Mouse (Mus musculus) ZHBTc4 (cell line): Measurements from ENCODE around the gene 1190007I07Rik.
"Not testable (repeated sequence)": the region's sequence is repeated elsewhere in the genome, so short reads cannot be mapped to it uniquely, and the experiment has no call there.

ENCODE experiments used
- DNase-seq: peaks from one replicate; pipeline ENCODE4 v3.0.0-alpha.2; 2011; ENCODE audit warnings: low read depth, low spot score

The 1190007I07Rik gene

DNA sequence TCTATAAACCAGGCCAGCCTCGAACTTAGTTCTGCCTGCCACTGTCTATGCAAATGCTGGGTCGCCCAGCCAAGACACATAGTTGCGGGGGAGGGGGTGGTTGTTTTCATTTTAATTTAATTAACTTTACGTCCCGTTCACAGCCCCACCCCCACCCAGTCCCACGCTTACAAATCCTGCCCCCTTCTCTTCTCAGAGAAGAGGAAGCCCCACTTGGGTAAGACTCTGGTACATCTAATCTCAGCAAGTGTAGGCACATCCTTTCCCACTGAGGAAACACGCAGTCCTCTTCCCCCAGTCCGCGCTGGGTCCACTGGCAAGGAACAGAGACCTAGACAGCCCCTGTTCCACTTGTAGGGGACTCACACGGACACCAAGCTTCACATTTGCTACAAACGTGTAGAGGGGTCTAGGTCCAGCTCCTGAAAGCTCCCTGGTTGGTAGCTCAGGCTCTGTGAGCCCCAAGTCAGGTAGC, 6.1 kb upstream of the 1190007I07Rik start:
- peak; percentile 59 for DNase-seq

DNA sequence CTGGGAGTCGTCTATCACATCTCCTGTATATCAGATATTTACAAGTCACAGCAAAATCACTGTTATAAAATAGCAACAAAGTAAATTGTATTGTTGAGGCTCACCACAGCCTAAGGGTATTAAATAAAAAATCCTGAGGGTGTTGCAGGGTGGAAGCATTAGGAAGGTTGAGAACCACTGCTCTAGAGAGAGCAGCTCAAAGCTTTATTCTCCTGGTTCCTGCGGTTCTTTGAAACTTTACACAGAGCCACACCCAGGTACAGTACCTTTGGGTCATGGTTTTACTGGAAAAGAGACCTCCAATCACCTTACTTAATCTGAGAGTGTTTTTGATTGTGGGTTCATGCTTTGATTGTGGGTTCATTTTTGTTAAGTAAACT, 515 bp upstream of the 1190007I07Rik start:
- not testable (repeated sequence) for DNase-seq

DNA sequence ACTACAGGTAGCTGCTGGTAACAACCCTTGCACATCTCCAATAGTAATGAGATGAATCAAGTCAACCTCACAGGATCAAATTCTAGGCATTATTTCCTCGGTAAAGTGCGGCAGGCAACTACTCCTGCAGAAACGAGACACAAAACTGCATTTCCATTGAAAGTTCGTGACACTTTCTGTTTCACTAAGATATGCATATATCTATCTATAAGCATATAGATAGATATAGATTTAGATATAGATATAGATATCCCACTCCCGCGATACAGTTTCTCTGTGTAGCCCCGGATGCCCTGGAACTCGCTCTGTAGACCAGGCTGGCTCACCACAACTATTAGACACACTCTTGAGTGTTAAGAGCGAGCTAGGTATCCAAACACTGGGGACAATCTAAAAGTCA, 793 bp downstream of the 1190007I07Rik start:
- DNase-seq: no peak

DNA sequence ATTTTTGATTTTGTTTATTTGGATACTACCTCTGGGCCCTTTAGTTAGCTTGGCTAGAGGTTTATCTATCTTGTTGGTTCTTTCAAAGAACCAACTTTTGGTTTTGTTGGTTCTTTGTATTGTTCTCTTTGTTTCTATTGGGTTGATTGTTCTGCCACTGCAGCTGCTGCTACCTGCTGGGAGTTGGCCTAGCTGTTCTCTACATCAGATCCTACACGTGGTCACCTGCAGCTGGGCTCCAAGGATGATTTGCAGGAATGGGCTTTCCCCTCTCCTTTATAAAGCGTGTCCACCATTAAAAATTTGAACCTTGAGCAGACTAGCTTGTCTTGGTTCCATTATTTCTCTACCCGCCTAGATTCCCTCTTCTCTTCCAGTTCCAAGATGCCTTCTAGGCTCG, 28.6 kb downstream of the 1190007I07Rik start:
- peak; percentile 66 for DNase-seq

DNA sequence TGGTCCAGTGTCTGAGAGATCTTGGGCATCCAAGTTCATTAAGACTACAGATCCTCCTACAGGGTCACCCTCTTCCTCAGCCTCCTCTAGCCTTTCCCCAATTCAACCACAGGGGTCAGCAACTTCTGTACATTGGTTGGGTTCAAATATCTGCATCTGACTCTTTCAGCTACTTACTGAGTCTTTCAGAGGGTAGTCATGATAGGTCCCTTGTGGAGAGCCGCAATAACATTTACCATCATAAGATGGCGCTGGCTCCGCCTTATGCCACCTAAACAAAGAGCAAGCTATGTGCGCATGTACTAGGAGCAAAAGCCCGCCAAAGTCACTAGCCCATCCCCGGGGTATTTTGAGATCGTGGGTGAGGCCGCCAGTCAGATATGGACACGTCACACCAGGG, 33.4 kb downstream of the 1190007I07Rik start:
- peak; percentile 89 for DNase-seq

DNA sequence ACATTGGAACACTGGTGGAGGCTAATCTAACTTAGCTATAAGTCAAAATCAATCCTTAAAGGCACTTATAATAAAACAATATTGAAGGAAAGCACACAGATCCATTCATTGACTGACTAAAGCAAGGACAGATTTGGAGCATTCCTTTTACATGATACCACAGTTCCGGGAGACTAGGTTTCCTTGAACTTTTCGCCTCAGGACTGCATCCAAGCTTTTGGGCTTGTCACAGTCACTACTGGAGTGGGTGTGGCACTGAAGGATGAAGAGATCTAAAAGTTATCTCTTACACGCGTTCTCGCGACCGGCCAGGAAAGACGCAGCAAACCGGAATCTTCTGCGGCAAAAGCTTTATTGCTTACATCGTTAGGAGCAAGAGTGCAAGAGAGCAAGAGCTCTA, 51.9 kb downstream of the 1190007I07Rik start:
- peak; percentile 44 for DNase-seq
